Mouse (Mus musculus) kidney, adult 10 weeks (tissue): ENCODE data around the gene Bag6. TPM values are rescaled to one million over a fixed set of nuclear protein-coding genes. Genes with fewer than 3 reads are reported as not detected.

ENCODE experiments used
- polyA plus RNA-seq: library from polyadenylated mRNA; stranded (reverse); fragments of 350-450 nt; fragmentation: Illumina TruSeq; extraction: RNeasy Lipid Tissue Mini Kit (QIAGEN cat#74804); gene quantifications from one replicate; pipeline ENCODE4 v1.2.3, GENCODE M21; 2014; ENCODE audit warnings: low read depth, low replicate concordance

Bag6 gene
- polyA plus RNA-seq, 1 experiment from 2014 or later = 3.9 TPM

Other genes starting within 250 kb of the Bag6 start
- 7.3 TPM for gene C2, start 236.9 kb upstream of the Bag6 start, polyA plus RNA-seq
- gene Ehmt2, start 236.7 kb upstream of the Bag6 start, polyA plus RNA-seq = 7.7 TPM
- 8.2 TPM for gene Slc44a4, start 220.7 kb upstream of the Bag6 start, polyA plus RNA-seq
- gene Neu1, start 203.9 kb upstream of the Bag6 start, polyA plus RNA-seq = 25.6 TPM
- 17.9 TPM for gene Hspa1b, start 175.9 kb upstream of the Bag6 start, polyA plus RNA-seq
- gene Gm20481, start 165.3 kb upstream of the Bag6 start, polyA plus RNA-seq = not detected
- 8.4 TPM for gene Hspa1a, start 163.0 kb upstream of the Bag6 start, polyA plus RNA-seq
- not detected for gene Hspa1l, start 162.5 kb upstream of the Bag6 start, polyA plus RNA-seq
- 12.6 TPM for gene Lsm2, start 153.3 kb upstream of the Bag6 start, polyA plus RNA-seq
- 5.7 TPM for gene Vars, start 134.2 kb upstream of the Bag6 start, polyA plus RNA-seq
- not detected for gene Vwa7, start 118.6 kb upstream of the Bag6 start, polyA plus RNA-seq
- not detected for gene Sapcd1, start 107.2 kb upstream of the Bag6 start, polyA plus RNA-seq
- gene Msh5, start 88.4 kb upstream of the Bag6 start, polyA plus RNA-seq = 1.1 TPM
- 25.4 TPM for gene Clic1, start 85.2 kb upstream of the Bag6 start, polyA plus RNA-seq
- 0.97 TPM for gene Ddah2, start 76.1 kb upstream of the Bag6 start, polyA plus RNA-seq
- gene Ly6g6c, start 69.8 kb upstream of the Bag6 start, polyA plus RNA-seq = not detected
- 1.1 TPM for gene Mpig6b, start 69.0 kb upstream of the Bag6 start, polyA plus RNA-seq
- gene Ly6g6e, start 58.3 kb upstream of the Bag6 start, polyA plus RNA-seq = not detected
- gene Ly6g6d, start 57.1 kb upstream of the Bag6 start, polyA plus RNA-seq = not detected
- not detected for gene Ly6g6f, start 49.6 kb upstream of the Bag6 start, polyA plus RNA-seq
- 7.6 TPM for gene Abhd16a, start 45.9 kb upstream of the Bag6 start, polyA plus RNA-seq
- gene Ly6g5c, start 26.9 kb upstream of the Bag6 start, polyA plus RNA-seq = not detected
- gene Ly6g5b, start 19.8 kb upstream of the Bag6 start, polyA plus RNA-seq = not detected
- gene Gpank1, start 13.7 kb upstream of the Bag6 start, polyA plus RNA-seq = 0.85 TPM
- 187 TPM for gene Csnk2b, start 13.1 kb upstream of the Bag6 start, polyA plus RNA-seq
- 0.53 TPM for gene D17H6S53E, start 8.8 kb upstream of the Bag6 start, polyA plus RNA-seq
- gene Apom, start 3.1 kb upstream of the Bag6 start, polyA plus RNA-seq = 4.8 TPM
- 2.1 TPM for gene Prrc2a, start 29.7 kb downstream of the Bag6 start, polyA plus RNA-seq
- gene Aif1, start 40.9 kb downstream of the Bag6 start, polyA plus RNA-seq = 2.3 TPM
- not detected for gene Lst1, start 53.3 kb downstream of the Bag6 start, polyA plus RNA-seq
- not detected for gene Ltb, start 59.3 kb downstream of the Bag6 start, polyA plus RNA-seq
- gene Tnf, start 66.8 kb downstream of the Bag6 start, polyA plus RNA-seq = not detected
- gene Lta, start 70.2 kb downstream of the Bag6 start, polyA plus RNA-seq = not detected
- not detected for gene Gm16181, start 85.7 kb downstream of the Bag6 start, polyA plus RNA-seq
- 5.2 TPM for gene Atp6v1g2, start 98.5 kb downstream of the Bag6 start, polyA plus RNA-seq
- not detected for gene Nfkbil1, start 100.6 kb downstream of the Bag6 start, polyA plus RNA-seq
- gene Ddx39b, start 106.6 kb downstream of the Bag6 start, polyA plus RNA-seq = 4.9 TPM
- gene H2-D1, start 127.6 kb downstream of the Bag6 start, polyA plus RNA-seq = 26.4 TPM
- 0.28 TPM for gene H2-Q1, start 185.2 kb downstream of the Bag6 start, polyA plus RNA-seq
- 4.2 TPM for gene H2-Q2, start 207.1 kb downstream of the Bag6 start, polyA plus RNA-seq
- 13.7 TPM for gene H2-Q4, start 244.4 kb downstream of the Bag6 start, polyA plus RNA-seq